Mouse (Mus musculus): ENCODE results near the gene Tmem208.

GRCm38 (mm10) chr8:105348450-105349095 is 22.4 kb downstream of the Tmem208 start, which contains the start of gene Slc9a5:
- TF ChIP-seq GATA1 (IDR thresholded peaks at IDR 0.05; ENCODE audit: low read depth, low read length) (no peak), TAL1 (IDR thresholded peaks at IDR 0.05; ENCODE audit: low read length) (no peak), CTCF (IDR thresholded peaks at IDR 0.05 in 2 of 3, conservative IDR thresholded peaks at IDR 0.05 in 1 of 3; ENCODE audit: control insufficient read depth in 1 of 3, insufficient read depth in 1 of 3, low read depth in 2 of 3, low read length in 3 of 3, poor library complexity in 1 of 3, severe bottlenecking in 1 of 3) (no peak)
